Mouse (Mus musculus): ENCODE results near the gene Apobec3. TPM values are rescaled to one million over a fixed set of nuclear protein-coding genes. Genes with fewer than 3 reads are reported as not detected.
"Not testable (repeated sequence)": the region's sequence is repeated elsewhere in the genome, so short reads cannot be mapped to it uniquely, and the experiment has no call there.

Apobec3 gene
- total RNA-seq, 1 experiment from 2014 or later = 214 TPM

DNA sequence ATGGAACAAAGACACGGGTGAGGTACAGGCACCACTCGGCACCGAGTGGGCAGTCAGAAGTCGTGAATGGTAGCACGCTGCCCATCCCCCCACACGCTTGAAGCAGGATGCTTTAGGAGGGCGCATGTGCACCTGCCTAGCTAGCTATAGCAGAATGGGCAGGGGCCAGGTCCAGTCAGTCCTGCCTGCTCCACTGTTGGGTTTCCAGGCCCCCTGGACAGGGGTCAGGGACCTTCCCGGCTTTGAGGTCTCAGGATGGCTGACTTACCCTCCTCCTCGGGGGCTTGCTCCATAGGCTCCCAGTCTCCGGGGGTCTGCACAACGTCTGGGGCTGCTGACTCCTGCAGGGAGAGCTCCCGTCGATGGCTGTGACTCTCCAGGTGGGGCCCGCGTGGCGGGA lies 27.0 kb downstream of the Apobec3 start:
- no peak for ATAC-seq (replicated peaks; ENCODE audit: low read depth, poor library complexity, severe bottlenecking)

DNA sequence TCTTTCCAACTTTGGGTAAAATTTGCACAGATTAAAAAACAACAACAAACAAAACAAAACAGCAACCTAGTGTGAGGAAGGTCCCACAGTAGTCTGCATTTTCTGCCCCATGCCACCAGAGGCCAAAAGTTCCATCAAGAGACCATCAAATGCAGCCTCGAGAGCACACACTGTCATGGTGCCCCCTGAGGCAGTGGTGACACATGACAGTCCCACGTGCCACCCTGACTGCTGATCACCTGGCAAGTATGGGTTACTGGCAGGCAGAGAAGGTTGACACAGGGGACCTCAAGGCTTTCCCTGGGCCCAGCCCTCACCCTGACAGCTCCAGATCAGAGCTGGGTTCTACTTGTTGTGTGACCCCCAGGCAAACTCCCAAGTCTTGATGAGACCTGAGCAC lies 28.3 kb downstream of the Apobec3 start:
- ATAC-seq (replicated peaks; ENCODE audit: low read depth, poor library complexity, severe bottlenecking) = no peak

DNA sequence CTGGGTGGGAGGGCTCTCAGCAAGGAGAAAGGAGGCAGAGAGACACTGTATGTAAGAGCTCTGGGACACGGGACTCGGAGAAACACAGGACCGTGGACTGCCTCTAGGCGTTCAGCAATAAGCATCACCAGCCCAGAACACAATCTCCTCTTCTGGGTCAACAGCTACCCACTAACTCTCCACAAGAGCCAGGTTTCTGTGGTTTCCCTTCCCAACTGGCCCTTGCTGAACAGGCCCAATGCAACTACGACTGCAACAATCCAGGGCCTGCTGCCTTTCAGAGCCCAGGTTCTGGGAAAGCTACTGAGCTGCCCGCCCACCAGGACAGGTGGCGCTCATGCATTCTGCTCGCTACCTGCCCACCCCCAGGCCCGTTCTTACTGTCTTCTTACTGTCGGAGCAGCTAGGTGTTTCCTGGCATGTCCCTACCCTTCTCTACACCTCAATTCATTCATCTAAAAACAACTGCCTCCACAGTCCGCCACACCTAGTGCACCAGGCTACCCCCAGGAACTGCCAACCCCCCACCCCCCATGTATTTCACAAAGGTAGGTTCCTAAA lies 35.5 kb downstream of the Apobec3 start:
- ATAC-seq (replicated peaks; ENCODE audit: low read depth, poor library complexity, severe bottlenecking) = no peak

DNA sequence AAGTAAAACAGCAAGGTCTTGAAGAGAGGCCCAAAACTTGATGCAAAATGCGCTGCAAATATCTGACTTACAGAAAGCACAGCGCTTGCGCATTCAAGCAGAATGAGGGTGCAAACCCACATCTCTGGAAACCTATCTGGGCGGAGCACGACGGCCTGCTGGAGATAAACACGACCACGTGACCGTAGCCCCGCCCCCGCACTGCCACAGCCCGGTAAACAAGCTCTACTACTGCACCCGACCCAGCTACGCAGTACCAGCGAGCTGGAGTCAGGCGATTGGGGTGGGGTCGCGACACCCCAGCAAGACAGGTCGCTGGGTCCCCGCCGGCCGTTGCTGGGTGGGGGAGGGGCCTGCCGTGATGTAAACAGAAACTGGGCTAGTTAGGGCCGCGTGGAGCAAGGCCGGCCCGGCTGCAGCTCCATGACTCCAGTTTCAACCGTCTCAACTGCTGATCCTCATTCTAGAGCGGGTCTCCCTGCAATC lies 36.2 kb downstream of the Apobec3 start:
- ATAC-seq (replicated peaks; ENCODE audit: low read depth, poor library complexity, severe bottlenecking) = peak; percentile 90

DNA sequence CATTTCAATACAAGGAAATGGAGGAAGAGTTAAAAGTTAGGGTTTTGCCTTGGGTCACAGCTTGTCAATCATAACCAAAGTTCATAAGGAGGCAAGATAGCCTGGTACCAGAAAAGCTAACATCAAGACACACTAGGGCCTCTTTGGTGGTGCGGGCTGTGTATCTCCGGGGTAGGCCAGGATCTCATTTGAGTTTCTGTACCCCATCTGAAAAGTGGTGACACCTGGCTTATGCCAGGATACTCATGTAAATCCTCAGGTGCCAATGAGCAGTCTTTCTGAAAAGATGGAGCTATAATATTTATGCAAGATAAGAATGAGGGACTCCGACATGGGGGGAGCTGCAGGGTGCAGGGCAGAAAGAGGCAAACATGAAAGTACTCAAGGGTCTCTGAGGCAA lies 36.9 kb downstream of the Apobec3 start:
- no peak for ATAC-seq (replicated peaks; ENCODE audit: low read depth, poor library complexity, severe bottlenecking)

DNA sequence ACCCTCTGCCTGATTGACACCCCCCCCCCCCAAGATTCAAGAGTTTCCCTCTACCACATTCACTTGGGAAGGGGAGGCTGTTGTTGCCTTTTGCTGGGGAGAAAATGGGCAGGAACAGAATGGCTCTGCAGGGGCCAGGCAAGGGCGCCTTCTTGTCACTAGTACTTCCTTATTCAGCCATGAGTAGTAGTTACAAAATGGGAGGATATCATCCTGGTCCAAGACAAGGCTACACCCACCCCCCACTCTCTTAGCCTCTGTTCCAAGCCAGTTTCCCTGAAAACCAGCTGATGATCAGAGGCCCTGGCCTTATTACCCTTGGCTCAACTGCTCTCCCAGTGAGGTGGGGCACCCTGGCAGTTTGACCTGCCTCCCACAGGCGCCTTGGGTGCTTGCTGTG lies 37.3 kb downstream of the Apobec3 start:
- no peak for ATAC-seq (replicated peaks; ENCODE audit: low read depth, poor library complexity, severe bottlenecking)

DNA sequence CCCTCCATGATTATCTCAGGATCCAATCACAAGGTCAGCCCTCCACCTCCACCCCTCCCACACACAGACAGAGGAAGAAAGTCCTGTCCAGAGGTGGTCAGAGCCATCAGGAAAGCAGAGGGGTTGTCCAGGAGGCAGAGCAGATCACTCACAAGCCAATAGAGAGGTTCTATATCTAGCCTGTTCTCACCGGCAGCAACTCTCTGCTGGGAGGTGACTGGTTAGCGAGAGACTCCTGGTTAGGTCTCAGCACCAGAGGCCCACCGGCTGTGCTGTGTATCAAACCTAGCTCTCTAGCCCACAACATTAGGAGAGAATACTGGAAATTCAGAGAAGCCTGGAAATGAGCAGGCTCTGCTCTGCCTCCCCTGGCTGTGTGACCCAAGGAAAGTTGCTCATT lies 38.3 kb downstream of the Apobec3 start:
- no peak for ATAC-seq (replicated peaks; ENCODE audit: low read depth, poor library complexity, severe bottlenecking)

DNA sequence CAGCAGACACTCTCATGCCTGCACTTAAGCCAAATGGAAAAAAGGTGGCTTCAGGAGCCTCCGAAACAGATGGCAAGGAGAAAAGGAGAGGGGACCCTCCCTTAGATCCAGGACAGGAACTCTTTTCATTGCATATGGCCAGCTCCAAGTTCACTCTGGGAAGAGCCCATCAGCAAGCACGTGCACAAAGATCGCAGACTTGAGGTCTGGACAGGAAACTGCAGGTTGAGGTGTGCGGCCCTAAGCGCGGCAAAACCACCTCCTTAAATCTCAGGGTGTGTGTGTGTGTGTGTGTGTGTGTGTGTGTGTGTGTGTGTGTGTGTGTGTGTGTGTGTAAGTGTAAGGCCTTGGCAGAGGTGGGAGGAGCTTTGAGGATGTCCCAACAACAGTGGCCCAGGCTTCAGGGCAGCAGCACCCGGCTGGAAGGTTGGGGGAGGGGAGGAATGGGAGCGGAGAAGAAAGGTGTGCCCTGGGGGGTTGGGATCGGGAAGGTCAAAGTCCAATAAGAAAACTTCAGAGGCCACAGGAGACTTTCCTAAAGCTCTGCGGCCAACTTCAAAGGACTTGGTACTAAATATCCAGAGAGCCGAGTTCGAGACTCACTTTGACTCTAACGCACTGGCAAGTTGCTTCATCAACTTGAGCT lies 40.2 kb downstream of the Apobec3 start:
- no peak for ATAC-seq (replicated peaks; ENCODE audit: low read depth, poor library complexity, severe bottlenecking)

DNA sequence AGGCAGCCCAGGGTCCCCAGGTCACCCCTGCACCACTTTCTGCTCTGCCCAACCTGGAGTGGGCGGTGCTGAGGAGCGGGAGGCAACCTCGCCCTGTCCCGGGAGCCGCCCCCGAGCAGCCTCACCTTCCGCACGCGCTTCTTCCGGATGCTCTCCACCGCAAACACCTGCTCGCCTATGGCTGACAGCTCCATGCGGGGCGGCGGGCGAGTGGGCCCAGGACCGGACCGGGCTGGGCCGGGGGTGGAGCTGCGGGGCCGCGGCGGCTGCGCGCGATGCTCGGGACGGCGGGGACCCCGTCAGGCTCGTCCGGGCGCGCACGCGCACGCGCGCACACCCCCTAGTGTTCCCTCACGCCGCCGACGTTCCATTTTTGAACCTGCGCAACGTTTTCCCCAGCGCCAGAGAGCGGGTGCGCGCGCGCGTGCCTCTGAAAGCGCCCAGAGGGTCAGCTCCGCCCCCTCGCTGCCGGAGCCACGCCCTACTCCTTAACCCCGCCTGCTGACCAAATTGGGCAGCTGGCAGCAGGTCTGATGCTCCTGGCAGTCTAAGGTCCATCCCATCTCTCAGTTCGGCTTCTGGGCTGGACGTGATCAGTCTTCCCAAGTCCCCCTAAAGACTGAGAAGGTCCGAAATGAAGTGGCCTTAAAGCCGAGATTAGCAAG lies 41.0 kb downstream of the Apobec3 start:
- peak; percentile 76 for ATAC-seq (replicated peaks; ENCODE audit: low read depth, poor library complexity, severe bottlenecking)

DNA sequence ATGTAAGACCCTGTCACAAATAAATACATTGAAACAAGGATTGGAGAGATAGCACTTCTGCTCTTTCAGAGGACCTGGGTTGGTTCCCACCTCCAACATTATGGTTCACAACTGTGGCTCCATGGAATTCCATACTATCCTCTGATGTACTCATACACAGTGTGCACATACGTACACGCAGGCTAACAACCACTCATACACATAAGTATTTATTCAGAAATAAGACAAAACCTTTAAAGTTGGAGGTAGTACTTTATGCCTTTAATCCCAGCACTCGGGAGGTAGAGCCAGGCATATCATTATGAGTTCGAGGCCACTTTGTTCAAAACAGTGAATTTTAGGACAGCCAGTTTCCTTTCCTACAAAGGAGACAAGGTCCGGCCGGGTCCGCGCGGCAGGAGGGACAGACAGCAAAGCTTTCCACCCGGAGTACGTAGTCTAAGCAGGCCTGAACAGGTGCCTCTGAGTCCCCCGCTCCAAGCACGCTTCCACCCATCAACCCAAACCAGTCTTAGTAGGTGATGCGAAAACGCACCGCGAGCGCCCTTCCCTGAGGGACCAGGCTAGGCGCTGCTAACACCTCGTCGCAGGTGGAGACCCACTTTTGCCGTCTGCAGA lies 41.7 kb downstream of the Apobec3 start:
- no peak for ATAC-seq (replicated peaks; ENCODE audit: low read depth, poor library complexity, severe bottlenecking)

DNA sequence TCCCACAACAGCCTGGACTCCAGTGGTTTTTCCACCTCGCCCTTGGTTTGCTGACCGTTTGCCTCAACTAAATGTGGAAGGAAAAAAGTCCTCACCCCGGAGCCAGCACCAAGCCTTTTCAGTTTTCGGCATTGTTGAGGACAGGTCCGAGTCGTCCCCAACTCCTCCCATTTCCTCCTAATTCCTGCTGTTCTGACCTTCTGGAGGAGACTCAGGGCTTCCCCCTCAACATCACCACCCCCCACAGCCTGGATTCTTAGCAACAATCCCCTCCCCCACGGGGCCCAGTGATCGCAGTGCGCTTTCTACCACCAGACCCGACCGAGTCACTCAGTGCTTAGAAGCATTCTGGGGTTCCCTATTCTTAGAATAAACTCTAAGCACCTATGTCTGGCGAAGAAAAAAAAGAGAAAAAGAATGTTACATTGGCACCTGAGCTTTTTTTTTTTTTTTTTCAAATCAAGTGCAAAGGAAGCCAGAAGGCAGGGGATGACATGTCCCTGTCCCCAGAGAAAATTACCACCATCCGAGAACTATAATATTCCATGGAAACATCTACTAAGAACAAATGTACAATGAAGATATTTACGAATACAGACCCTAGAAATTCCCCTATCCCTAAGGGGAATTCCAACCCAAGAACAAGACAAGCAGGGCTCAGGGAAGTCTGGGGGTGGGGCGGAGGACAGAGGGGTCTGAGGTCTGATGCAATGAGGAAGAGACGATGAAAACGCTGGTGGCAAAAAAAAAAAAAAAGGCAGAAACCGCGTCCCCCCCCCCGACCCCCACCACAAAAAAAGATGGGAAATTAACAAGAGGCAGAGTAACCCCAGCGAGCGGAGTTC lies 42.4 kb downstream of the Apobec3 start:
- ATAC-seq (replicated peaks; ENCODE audit: low read depth, poor library complexity, severe bottlenecking) = no peak

DNA sequence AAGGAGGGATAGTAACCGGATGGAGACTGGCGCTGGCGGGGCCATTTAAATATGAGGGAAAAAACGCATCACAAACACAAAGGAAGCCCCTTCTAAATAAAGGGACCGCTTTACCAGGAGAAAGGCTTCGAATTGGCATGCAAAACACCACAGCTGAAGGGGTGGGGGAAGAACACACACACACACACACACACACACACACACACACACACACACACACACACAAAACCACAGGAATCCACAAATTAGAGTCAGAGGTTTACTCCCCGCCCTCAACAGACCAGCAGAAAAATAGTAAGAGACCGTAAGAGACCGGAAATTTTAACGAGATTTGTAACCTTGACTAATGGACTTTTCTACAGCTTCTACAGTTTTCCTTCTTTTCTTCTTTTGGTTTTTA lies 43.3 kb downstream of the Apobec3 start:
- no peak for ATAC-seq (replicated peaks; ENCODE audit: low read depth, poor library complexity, severe bottlenecking)

DNA sequence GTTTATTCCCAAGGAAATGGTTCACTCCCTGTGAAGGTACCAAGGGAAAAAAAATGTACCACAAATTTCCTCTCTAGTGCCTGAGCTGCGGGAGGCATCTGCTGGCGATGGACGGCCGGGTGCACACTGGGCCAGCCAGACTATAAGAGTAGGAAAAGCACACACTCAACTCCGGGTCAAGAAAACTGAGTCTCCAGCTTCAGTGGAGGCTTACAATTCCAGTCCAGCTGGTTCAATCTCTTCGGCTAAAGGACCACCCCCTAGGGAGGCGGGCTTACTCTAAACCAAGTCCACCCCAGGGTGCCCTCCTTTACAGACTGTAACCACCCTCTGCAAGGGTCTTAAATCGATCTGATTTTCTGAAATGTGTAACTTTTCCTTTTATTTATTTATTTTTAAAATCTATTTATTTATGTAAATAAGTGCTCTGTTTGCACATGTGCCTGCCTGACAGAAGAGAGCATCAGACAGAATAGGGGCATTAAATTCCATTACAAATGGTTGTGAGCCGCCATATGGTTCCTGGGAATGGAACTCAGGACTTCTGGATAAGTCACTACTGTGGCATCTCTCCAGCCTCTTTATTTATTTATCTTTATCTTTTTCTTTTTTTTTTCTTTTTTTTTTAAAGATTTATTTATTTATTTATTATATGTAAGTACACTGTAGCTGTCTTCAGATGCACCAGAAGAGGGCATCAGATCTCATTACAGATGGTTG lies 44.4 kb downstream of the Apobec3 start:
- no peak for ATAC-seq (replicated peaks; ENCODE audit: low read depth, poor library complexity, severe bottlenecking)

DNA sequence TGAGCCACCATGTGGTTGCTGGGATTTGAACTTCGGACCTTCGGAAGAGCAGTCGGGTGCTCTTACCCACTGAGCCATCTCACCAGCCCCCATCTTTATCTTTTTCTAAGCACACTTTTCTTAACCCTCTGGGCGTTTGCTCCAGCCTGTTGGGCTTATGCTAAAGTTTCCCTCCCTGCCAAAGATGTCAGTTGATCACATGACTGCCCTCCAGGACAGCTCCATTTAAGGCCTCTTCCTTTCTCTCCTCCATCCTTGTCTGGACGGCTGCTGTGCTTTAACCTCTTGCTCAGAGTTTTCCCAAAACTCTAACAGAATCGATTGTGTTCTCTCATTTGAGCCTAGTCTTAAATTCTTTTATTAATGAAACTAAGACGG lies 44.9 kb downstream of the Apobec3 start:
- ATAC-seq (replicated peaks; ENCODE audit: low read depth, poor library complexity, severe bottlenecking) = no peak

DNA sequence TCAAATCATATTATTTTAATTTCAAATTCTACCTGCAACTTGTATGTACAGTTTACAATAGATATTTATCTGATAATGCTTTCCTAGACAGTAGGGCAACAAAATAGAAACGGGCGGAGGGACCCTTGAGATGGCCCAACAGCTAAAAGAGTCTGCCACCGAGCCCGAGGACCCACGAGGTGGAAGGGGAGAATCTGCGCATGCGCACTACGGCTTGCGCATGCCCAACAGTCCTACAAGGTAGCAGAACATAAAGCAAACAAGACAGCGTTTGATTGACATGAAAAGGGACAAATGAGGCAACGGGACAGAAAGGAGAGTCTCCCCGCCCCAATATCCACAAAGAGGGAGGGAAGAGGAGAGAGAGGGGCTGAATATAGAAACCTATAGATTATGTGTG lies 47.6 kb downstream of the Apobec3 start:
- no peak for ATAC-seq (replicated peaks; ENCODE audit: low read depth, poor library complexity, severe bottlenecking)

DNA sequence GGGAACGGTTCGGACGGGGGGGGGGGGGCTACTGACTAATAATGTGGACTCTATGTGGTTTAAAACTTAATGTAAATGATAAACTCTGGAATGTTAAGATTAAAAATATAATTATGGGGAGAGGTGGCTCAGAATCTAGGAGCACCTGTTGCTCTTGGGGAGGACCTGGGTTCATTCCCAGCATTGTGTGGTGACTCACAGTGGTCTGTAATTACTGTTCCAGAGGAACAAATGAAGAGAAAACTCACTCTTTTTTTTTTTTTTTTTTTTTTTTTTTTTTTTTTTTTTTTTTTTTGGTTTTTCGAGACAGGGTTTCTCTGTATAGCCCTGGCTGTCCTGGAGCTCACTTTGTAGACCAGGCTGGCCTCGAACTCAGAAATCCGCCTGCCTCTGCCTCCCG lies 48.0 kb downstream of the Apobec3 start:
- not testable (repeated sequence) for ATAC-seq (replicated peaks; ENCODE audit: low read depth, poor library complexity, severe bottlenecking)

DNA sequence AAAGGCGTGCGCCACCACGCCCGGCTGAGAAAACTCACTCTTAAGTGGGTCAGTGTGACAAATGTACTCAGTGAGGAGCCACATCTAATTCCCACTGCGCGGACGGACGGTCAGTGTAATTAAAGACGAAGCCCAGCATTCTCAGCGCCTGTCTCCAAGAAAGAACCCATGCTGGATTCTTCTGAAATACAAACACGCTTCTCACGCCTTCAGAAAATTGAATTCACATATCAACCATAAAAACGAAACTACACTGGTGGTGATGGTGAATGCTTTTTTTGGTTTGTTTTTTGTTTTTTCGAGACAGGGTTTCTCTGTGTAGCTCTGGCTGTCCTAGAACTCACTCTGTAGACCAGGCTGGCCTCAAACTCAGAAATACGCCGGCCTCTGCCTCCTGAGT lies 48.5 kb downstream of the Apobec3 start:
- no peak for ATAC-seq (replicated peaks; ENCODE audit: low read depth, poor library complexity, severe bottlenecking)

DNA sequence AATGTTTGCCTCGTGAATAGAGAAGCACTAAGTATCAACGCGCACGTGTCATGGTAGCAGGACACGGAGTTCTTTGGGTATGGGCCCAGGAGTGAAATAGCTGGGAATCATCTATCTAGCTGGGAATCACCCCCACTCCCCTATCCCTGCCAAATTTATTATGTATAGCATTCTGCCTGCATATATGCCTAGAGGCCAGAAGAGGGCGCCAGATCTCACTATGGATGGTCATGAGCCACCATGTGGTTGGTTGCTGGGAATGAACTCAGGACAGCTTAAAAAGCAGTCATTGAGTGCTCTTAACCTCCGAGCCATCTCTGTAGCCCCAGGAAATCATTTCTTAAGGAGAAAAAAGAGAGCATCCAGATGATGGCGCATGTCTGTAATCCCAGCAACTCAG lies 49.5 kb downstream of the Apobec3 start:
- ATAC-seq (replicated peaks; ENCODE audit: low read depth, poor library complexity, severe bottlenecking) = peak; percentile 69

DNA sequence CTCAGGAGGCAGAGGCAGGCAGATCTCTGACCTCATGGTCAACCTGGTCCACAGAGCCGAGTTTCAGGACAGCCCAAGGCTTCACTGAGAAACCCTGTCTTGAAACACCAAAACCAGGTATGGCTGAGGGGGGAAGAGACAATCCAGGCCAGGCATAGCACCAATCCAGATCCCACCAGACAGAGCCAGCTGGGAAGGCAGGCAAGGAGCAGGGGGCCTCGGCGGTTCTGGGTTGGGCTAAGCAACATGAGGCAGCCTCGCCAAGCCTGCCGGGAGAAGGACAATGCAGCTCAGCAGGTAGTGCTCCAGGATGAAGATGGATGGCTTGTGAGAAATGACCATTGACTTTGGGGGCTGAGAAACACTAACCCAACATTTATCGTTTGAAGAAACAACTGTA lies 51.1 kb downstream of the Apobec3 start:
- no peak for ATAC-seq (replicated peaks; ENCODE audit: low read depth, poor library complexity, severe bottlenecking)

DNA sequence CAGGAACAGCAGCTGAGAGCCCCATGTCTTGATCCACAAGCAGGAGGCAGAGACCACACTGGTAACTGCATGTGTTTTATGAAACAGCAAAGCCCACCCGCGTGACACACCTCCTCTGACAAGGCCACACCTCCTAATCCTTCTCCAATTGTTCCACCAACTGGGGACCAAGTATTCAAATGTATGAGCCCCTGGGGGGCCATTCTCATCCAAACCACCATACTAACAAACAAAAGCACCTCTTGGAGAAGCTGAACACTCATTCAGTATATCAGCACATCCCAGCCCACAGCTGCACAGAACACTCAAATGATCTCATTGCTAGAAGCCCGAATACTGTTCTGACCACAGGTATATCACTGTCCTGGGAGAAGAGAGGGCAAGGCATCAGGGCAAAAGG lies 52.1 kb downstream of the Apobec3 start:
- no peak for ATAC-seq (replicated peaks; ENCODE audit: low read depth, poor library complexity, severe bottlenecking)
